Comparison of ENCODE assay signal across 8 mouse cellular contexts in the genomic region with DNA sequence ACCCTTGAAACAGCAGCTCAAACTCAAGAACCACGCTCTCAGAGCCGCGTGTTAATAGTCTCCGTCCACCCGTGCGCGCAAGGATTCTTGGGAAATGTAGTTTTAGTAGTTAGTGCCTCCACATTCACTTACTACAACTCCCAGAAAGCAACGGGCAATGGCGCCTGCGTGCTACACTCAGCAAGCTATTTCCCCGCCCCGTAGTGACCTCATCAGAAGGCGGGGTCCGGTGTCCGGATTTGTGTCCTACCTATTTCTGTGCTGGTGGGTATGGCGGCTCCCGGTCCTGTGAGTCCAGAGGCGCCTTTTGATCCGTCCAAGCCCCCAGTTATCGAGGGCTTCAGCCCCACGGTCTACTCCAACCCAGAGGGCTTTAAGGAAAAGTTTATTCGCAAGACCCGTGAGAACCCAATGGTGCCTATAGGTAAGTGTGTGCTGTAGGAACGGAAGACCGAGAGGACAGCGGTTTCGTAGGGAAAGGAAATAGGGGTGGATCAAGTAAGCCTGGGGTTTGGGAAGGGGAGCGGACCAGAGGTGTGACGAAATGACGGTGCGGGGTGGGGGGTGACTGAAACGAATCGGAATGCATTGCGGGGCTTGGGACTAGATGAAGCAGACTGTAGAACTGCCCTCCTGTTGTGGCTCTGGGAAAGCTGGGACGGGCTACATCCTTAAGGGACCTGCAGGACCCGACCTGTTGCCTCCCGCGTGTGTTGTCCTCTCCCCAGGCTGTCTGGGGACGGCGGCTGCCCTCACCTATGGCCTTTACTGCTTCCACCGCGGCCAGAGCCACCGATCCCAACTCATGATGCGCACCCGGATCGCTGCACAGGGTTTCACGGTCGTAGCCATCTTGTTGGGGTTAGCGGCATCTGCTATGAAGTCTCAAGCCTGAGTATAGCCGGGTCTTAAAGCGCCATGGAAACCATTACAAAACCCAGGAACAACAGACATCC. TPM values are rescaled to one million over a fixed set of nuclear protein-coding genes. Genes with fewer than 3 reads are reported as not detected.
A peak's percentile ranks its signal among the peaks of the same experiment; 100 is the strongest.
DNase-seq lines count a peak whose midpoint lies in the region; ATAC-seq and TF ChIP-seq lines count a peak whose summit lies in the region.

Gene Nop16, minus strand, starts transcription at position 95 of the 956 bp plus-strand sequence.
Gene Higd2a, plus strand, starts transcription at position 212 of the 956 bp plus-strand sequence.

- ATAC-seq in embryonic facial prominence, embryonic 13.5 days (ENCODE audit: insufficient number of reproducible peaks, insufficient read depth, low FRiP score, low TSS enrichment, low read depth) = peak; percentile 93
- ATAC-seq in limb, embryonic 12.5 days (ENCODE audit: insufficient number of reproducible peaks, insufficient read depth, low FRiP score, low TSS enrichment, low read depth) = peak; percentile 96
- peak; percentile 97 for ATAC-seq in midbrain, embryonic 15.5 days (replicated peaks)

- no peaks in the 10 kb centered on the region for H3K27me3 ChIP-seq in embryonic facial prominence, embryonic 13.5 days
- H3K27me3 ChIP-seq in kidney, adult 2 months (replicated peaks; ENCODE audit: control insufficient read depth, insufficient read depth, low read length) = no peaks in the 10 kb centered on the region
- H3K27me3 ChIP-seq in limb, embryonic 12.5 days = no peaks in the 10 kb centered on the region
- H3K27me3 ChIP-seq in midbrain, embryonic 15.5 days (replicated peaks) = no peaks in the 10 kb centered on the region
- H3K27me3 ChIP-seq in spleen, adult 2 months (ENCODE audit: control insufficient read depth, insufficient read depth, low read length) = no peaks in the 10 kb centered on the region

- WGBS in embryonic facial prominence, embryonic 13.5 days = under 1% methylated on average over 51 of the region's 51 CpGs
- WGBS in kidney, adult 2 months = under 1% methylated on average over 51 of the region's 51 CpGs
- under 1% methylated on average over 51 of the region's 51 CpGs for WGBS in limb, embryonic 12.5 days
- under 1% methylated on average over 51 of the region's 51 CpGs for WGBS in midbrain, embryonic 15.5 days
- under 1% methylated on average over 51 of the region's 51 CpGs for WGBS in spleen, adult 2 months

- no peaks in the 10 kb centered on the region for H3K9me3 ChIP-seq in embryonic facial prominence, embryonic 13.5 days
- H3K9me3 ChIP-seq in limb, embryonic 12.5 days = no peaks in the 10 kb centered on the region
- H3K9me3 ChIP-seq in midbrain, embryonic 15.5 days = no peaks in the 10 kb centered on the region

- peaks cover 24% of the 10 kb centered on the region for H3K4me1 ChIP-seq in embryonic facial prominence, embryonic 13.5 days
- no peaks in the 10 kb centered on the region; the same call in 1 of the 2 replicates for H3K4me1 ChIP-seq in kidney, adult 2 months (ENCODE audit: control insufficient read depth, insufficient read depth, low read length)
- peaks cover 11% of the 10 kb centered on the region for H3K4me1 ChIP-seq in limb, embryonic 12.5 days (replicated peaks)
- peaks cover 30% of the 10 kb centered on the region for H3K4me1 ChIP-seq in midbrain, embryonic 15.5 days
- 0 out of 2 replicates have a peak, but pooled peaks cover 5% of the 10 kb centered on the region for H3K4me1 ChIP-seq in spleen, adult 2 months (ENCODE audit: control insufficient read depth, insufficient read depth, insufficient read length)

- no peak for TF ChIP-seq CTCF in kidney, adult 2 months (conservative IDR thresholded peaks at IDR 0.05; ENCODE audit: insufficient read depth, insufficient read length, low read depth, low read length)
- no peak for TF ChIP-seq CTCF in spleen, adult 2 months (IDR thresholded peaks at IDR 0.05; ENCODE audit: extremely low read depth, insufficient read depth, insufficient read length, insufficient replicate concordance)

- peaks cover 44% of the 10 kb centered on the region for H3K36me3 ChIP-seq in embryonic facial prominence, embryonic 13.5 days
- H3K36me3 ChIP-seq in kidney, adult 2 months (ENCODE audit: control insufficient read depth, insufficient read depth, low read length) = no peaks in the 10 kb centered on the region
- peaks cover 40% of the 10 kb centered on the region for H3K36me3 ChIP-seq in limb, embryonic 12.5 days
- peaks cover 14% of the 10 kb centered on the region for H3K36me3 ChIP-seq in midbrain, embryonic 15.5 days (replicated peaks)
- peaks cover 5% of the 10 kb centered on the region for H3K36me3 ChIP-seq in spleen, adult 2 months (ENCODE audit: control insufficient read depth, insufficient read depth, low read length)

- peak within 1 kb of the TSS; percentile 76 for H3K4me2 ChIP-seq in embryonic facial prominence, embryonic 13.5 days
- peak within 1 kb of the TSS; percentile 77 for H3K4me2 ChIP-seq in limb, embryonic 12.5 days
- H3K4me2 ChIP-seq in midbrain, embryonic 15.5 days = peak within 1 kb of the TSS; percentile 67

- TF ChIP-seq POLR2A in kidney, adult 2 months (IDR thresholded peaks at IDR 0.05; ENCODE audit: low read depth, low read length) = peak; percentile 43
- TF ChIP-seq POLR2A in spleen, adult 2 months (IDR thresholded peaks at IDR 0.05; ENCODE audit: low read depth, low read length) = peak; percentile 4; the same call in 1 of the 2 replicates

- peak; percentile 90 for DNase-seq in 3134 (ENCODE audit: extremely low read depth, insufficient read length, low spot score)
- DNase-seq in adrenal gland, postnatal 36 days = peak; percentile 97
- DNase-seq in heart, adult 18-20 months = peak; percentile 98 to 99
- peak; percentile 99 for DNase-seq in kidney, adult 2 months
- peak; percentile 94 to 96 for DNase-seq in spleen, adult 2 months (ENCODE audit: low read depth in 1 of 2, low spot score in 2 of 2)

- H3K27ac ChIP-seq in embryonic facial prominence, embryonic 13.5 days = peak within 1 kb of the TSS; percentile 88
- H3K27ac ChIP-seq in kidney, adult 2 months (ENCODE audit: insufficient read depth, low read depth, low read length) = peak within 1 kb of the TSS; percentile 80
- peak within 1 kb of the TSS; percentile 89 for H3K27ac ChIP-seq in limb, embryonic 12.5 days
- H3K27ac ChIP-seq in midbrain, embryonic 15.5 days = peak within 1 kb of the TSS; percentile 93
- peak within 1 kb of the TSS; percentile 57 for H3K27ac ChIP-seq in spleen, adult 2 months (ENCODE audit: insufficient read depth, low read length)

- peak within 1 kb of the TSS; percentile 93 for H3K4me3 ChIP-seq in embryonic facial prominence, embryonic 13.5 days
- H3K4me3 ChIP-seq in kidney, adult 2 months (ENCODE audit: insufficient read depth, low read depth, low read length) = peak within 1 kb of the TSS; percentile 98
- peak within 1 kb of the TSS; percentile 82 for H3K4me3 ChIP-seq in limb, embryonic 12.5 days (replicated peaks)
- H3K4me3 ChIP-seq in midbrain, embryonic 15.5 days = peak within 1 kb of the TSS; percentile 86
- peak within 1 kb of the TSS; percentile 85 for H3K4me3 ChIP-seq in spleen, adult 2 months (ENCODE audit: extremely low read depth, insufficient read depth, insufficient read length)

- peak within 1 kb of the TSS; percentile 93 for H3K9ac ChIP-seq in embryonic facial prominence, embryonic 13.5 days
- peak within 1 kb of the TSS; percentile 84 for H3K9ac ChIP-seq in limb, embryonic 12.5 days (replicated peaks)
- peak within 1 kb of the TSS; percentile 89 for H3K9ac ChIP-seq in midbrain, embryonic 15.5 days

RNA-seq across cellular contexts. Expression of gene Nop16, which starts in this region (rescaled TPM):
- 10 to 100 TPM; 50.7 to 79.1 TPM for total RNA-seq in adrenal gland, postnatal 36 days (2021)
- polyA plus RNA-seq in embryonic facial prominence, embryonic 13.5 days (2015; fragmentation: Nextera tagmentation; extraction: Ambion mirVana) = 97.5 and 113 TPM in 2 replicates
- total RNA-seq in heart, adult 18-20 months (2021) = 10 to 100 TPM; 13.7 to 16.4 TPM
- polyA plus RNA-seq in kidney, adult 2 months (2012; rRNA removed) = 13.7 and 19.0 TPM in 2 replicates
- 87.5 and 90.1 TPM in 2 replicates for polyA plus RNA-seq in limb, embryonic 12.5 days (2016; fragmentation: Nextera tagmentation; extraction: Ambion mirVana)
- 56.9 and 59.3 TPM in 2 replicates for polyA plus RNA-seq in midbrain, embryonic 15.5 days (2015; fragmentation: Nextera tagmentation; extraction: Ambion mirVana)
- polyA plus RNA-seq in spleen, adult 2 months (2012; rRNA removed) = 6.7 and 7.0 TPM in 2 replicates

RNA-seq across cellular contexts. Expression of gene Higd2a, which starts in this region (rescaled TPM):
- total RNA-seq in adrenal gland, postnatal 36 days (2021) = 100 to 1,000 TPM; 232 to 258 TPM
- polyA plus RNA-seq in embryonic facial prominence, embryonic 13.5 days (2015; fragmentation: Nextera tagmentation; extraction: Ambion mirVana) = 168 and 183 TPM in 2 replicates
- 100 to 1,000 TPM; 185 to 190 TPM for total RNA-seq in heart, adult 18-20 months (2021)
- polyA plus RNA-seq in kidney, adult 2 months (2012; rRNA removed) = 365 and 419 TPM in 2 replicates
- polyA plus RNA-seq in limb, embryonic 12.5 days (2016; fragmentation: Nextera tagmentation; extraction: Ambion mirVana) = 168 and 173 TPM in 2 replicates
- 229 and 232 TPM in 2 replicates for polyA plus RNA-seq in midbrain, embryonic 15.5 days (2015; fragmentation: Nextera tagmentation; extraction: Ambion mirVana)
- polyA plus RNA-seq in spleen, adult 2 months (2012; rRNA removed) = 68.3 and 86.0 TPM in 2 replicates

Comparison
In these comparisons a context has a peak if more than half of its experiments do, and no peak if none do; other contexts are left out.
1. Peak in every context shown above with its lines: DNase-seq, ATAC-seq, H3K4me3 ChIP-seq and H3K27ac ChIP-seq.